Mouse (Mus musculus) lung, postnatal 0 days (tissue): ENCODE results near the gene Ctnna2.

Experiments
- CTCF ChIP-seq: IDR thresholded peaks from 2 replicates; pipeline ENCODE4 v1.5.1; 2016; ENCODE audit warnings: antibody characterized with exemption, mild to moderate bottlenecking
- EP300 ChIP-seq: IDR thresholded peaks from 2 replicates; pipeline ENCODE4 v1.6.1; 2016; ENCODE audit warnings: antibody characterized with exemption, mild to moderate bottlenecking, control low read depth

DNA sequence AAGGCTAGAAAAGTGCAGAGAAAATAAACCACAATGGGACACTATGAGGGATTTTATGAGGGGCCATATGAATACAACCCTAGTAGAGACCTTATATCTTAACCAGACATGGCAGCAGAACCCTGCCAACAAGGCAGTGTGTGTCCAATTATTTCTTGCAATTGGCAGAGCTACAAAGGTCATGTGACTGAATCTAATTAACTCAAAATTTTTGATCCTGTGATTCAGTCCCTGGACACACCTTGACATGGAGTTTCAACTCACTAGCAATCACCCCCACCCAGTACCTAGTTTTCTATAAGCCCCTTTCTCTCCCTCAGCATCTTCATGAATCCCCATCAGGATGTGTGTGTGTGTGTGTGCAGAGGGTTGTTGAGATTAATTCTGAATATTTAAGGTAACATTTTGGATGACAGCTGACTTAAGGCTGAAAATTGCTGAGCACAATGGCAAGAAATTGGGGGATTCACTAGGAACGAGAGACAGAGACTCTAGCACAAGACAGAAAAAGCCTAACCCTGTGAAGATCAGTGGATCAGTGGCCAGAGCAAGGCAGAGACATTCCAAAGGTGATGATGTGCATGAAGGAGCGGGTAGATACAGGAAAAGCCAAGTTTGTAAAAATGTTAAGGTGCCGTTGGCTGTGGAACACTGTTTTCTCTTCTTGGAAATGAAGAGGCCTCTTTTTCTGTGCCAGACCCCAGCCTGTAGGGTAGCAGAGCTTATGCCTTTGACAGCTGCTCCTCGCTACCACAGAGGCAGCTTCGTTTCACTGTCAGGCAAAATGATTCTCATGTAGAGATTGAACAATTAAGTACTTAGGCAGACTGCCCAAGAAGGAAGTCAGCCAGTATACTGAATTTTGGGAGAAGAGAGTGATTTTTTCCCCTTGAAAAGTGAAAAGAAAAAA lies 255.2 kb downstream of the Ctnna2 start:
- TF ChIP-seq CTCF (no peak), EP300 (no peak)
